Comparison of ENCODE assay signal across 28 mouse cellular contexts in genomic region chr2:143097170-143097569, GRCm38 (mm10). TPM values are rescaled to one million over a fixed set of nuclear protein-coding genes. Genes with fewer than 3 reads are reported as not detected.
"Had no signal": no experiment of that assay in that cellular context is flagged by ENCODE, and none has a peak within 500 bp of the region (broad histone marks: within the 10 kb centered on the region; RNA-seq: fewer than 3 reads in every experiment).

No protein-coding gene starts in this region.

- ATAC-seq: hindbrain, postnatal 0 days; intestine, embryonic 16.5 days had no signal

- H3K4me3 ChIP-seq: heart, adult 2 months; heart, embryonic 13.5 days; heart, embryonic 15.5 days; hindbrain, embryonic 13.5 days; hindbrain, embryonic 15.5 days; kidney, embryonic 15.5 days; limb, embryonic 13.5 days; limb, embryonic 15.5 days had no signal

- H3K36me3 ChIP-seq: heart, embryonic 13.5 days; heart, embryonic 15.5 days; hindbrain, embryonic 13.5 days; hindbrain, embryonic 15.5 days; kidney, embryonic 15.5 days; limb, embryonic 13.5 days; limb, embryonic 15.5 days had no signal

- H3K27ac ChIP-seq: heart, adult 2 months; heart, embryonic 13.5 days; heart, embryonic 15.5 days; hindbrain, embryonic 13.5 days; hindbrain, embryonic 15.5 days; hindbrain, postnatal 0 days; kidney, embryonic 15.5 days; kidney, postnatal 0 days; limb, embryonic 13.5 days; limb, embryonic 15.5 days had no signal

- H3K27me3 ChIP-seq: heart, embryonic 15.5 days; hindbrain, embryonic 13.5 days; hindbrain, embryonic 15.5 days; limb, embryonic 15.5 days had no signal

- H3K4me1 ChIP-seq: heart, embryonic 13.5 days; heart, embryonic 15.5 days; hindbrain, embryonic 13.5 days; hindbrain, embryonic 15.5 days; kidney, embryonic 15.5 days; limb, embryonic 15.5 days had no signal

- H3K9me3 ChIP-seq: heart, embryonic 15.5 days; hindbrain, embryonic 13.5 days; hindbrain, embryonic 15.5 days; kidney, embryonic 15.5 days; limb, embryonic 13.5 days; limb, embryonic 15.5 days had no signal

- DNase-seq: gastrocnemius, postnatal 14 days; gastrocnemius, postnatal 36 days; heart, adult 11 months; heart, adult 2 months; heart, postnatal 14 days; heart, postnatal 36 days; kidney, adult 11 months; kidney, adult 2 months; kidney, adult 9 months; kidney, postnatal 14 days; kidney, postnatal 36 days; layer of hippocampus, adult 9-11 months; layer of hippocampus, postnatal 36 days; left cerebral cortex, postnatal 4 days had no signal

- H3K4me2 ChIP-seq: heart, embryonic 11.5 days; heart, embryonic 13.5 days; heart, embryonic 15.5 days; hindbrain, embryonic 13.5 days; hindbrain, embryonic 15.5 days; kidney, embryonic 15.5 days; limb, embryonic 13.5 days; limb, embryonic 15.5 days had no signal

- H3K9ac ChIP-seq: heart, embryonic 13.5 days; heart, embryonic 15.5 days; hindbrain, embryonic 13.5 days; hindbrain, embryonic 15.5 days; kidney, embryonic 15.5 days; limb, embryonic 13.5 days; limb, embryonic 15.5 days had no signal

RNA-seq across cellular contexts. Expression of gene Otor, which starts 18.9 kb away (rescaled TPM):
- polyA plus RNA-seq: gonadal fat pad, adult 2 months; heart, adult 2 months; kidney, adult 2 months; kidney, postnatal 0 days; large intestine, adult 2 months; liver, adult 2 months had no signal
